Mouse (Mus musculus) E14TG2a.4 (cell line): ENCODE data around the gene Rgs10.
A peak's percentile ranks its signal among the peaks of the same experiment; 100 is the strongest.

Experiments used
- H3K27me3 ChIP-seq: 2 replicates; pipeline ENCODE4 v1.6.1; 2014; ENCODE audit warnings: low read length, control low read depth; ENCODE audit not compliant: insufficient read depth
- H3K36me3 ChIP-seq: 2 replicates; pipeline ENCODE4 v1.6.1; 2014; ENCODE audit warnings: low read length, control low read depth; ENCODE audit not compliant: insufficient read depth
- H3K4me1 ChIP-seq: replicated peaks from 2 replicates; pipeline ENCODE4 v1.6.1; 2014; ENCODE audit warnings: low read depth, low read length, control low read depth
- H3K4me3 ChIP-seq: replicated peaks from 2 replicates; pipeline ENCODE4 v1.5.1; 2014; ENCODE audit warnings: mild to moderate bottlenecking, low read length
- H3K9me3 ChIP-seq: 2 replicates; pipeline ENCODE4 v1.6.1; 2014; ENCODE audit warnings: low read length, control low read depth
- CTCF ChIP-seq: conservative IDR thresholded peaks from 2 replicates; pipeline ENCODE4 v1.5.1; 2014; ENCODE audit warnings: low read length
- NANOG ChIP-seq: IDR thresholded peaks from 2 replicates; pipeline ENCODE4 v1.6.1; 2014; ENCODE audit warnings: borderline replicate concordance, low read length, mixed read lengths
- POU5F1 ChIP-seq: IDR thresholded peaks from 2 replicates; pipeline ENCODE4 v1.6.1; 2014; ENCODE audit warnings: low read length, borderline replicate concordance

Rgs10 gene

DNA sequence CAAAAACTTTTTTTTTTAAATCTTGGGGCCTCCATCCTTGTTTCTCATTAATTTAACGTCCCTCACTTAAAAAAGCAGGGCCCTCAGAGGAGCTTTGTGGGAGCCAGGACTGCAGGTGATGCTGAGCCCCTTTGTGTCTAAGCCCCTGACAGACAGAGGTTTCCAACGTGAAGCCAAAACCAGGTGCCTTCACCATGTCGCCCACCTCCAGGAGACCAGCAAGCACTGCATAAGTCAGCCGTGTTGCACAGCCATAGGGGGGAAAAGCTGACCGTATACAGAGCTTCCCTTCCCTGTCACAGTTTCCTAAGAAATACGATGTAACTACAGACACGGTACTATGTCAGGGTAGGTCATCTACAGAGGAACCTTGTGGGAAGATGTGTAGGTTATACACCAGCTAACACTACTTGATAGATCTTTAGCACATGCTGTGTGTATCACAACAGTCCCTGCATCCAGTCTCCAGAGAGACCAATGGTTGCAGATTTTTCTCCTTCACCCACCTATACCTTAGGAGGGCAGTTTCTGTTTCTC, 35.3 kb downstream of the Rgs10 start:
- H3K36me3 ChIP-seq = no peaks in the 10 kb centered on the region
- no peak overlapping the region for H3K4me3 ChIP-seq
- peaks cover 14% of the 10 kb centered on the region for H3K27me3 ChIP-seq
- H3K4me1 ChIP-seq = no peaks in the 10 kb centered on the region
- H3K9me3 ChIP-seq = no peaks in the 10 kb centered on the region
- TF ChIP-seq POU5F1 = no peak
- no peak for TF ChIP-seq NANOG
- TF ChIP-seq CTCF = no peak

DNA sequence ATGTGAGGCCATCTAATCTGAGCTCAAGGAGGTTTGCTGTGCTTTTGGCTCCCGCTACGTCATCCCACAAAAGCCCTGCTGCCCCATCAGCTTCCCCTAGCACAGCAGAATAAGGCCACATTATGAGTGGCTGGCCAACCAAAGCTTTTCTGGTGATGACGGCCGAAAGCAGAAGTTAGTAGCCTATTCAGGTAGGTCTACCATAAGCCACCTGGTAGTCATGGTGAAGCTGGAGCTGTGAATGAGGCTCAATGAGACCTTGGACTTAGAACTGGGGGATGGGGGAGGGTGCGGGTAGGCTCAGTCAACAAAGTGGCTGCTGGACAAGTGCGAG, 36.1 kb downstream of the Rgs10 start:
- Histone ChIP-seq H3K27me3 (peaks cover 14% of the 10 kb centered on the region), H3K4me3 (no peak overlapping the region), H3K36me3 (no peaks in the 10 kb centered on the region), H3K9me3 (no peaks in the 10 kb centered on the region), H3K4me1 (no peaks in the 10 kb centered on the region)
- no peak for TF ChIP-seq POU5F1
- TF ChIP-seq NANOG = no peak
- TF ChIP-seq CTCF = no peak

DNA sequence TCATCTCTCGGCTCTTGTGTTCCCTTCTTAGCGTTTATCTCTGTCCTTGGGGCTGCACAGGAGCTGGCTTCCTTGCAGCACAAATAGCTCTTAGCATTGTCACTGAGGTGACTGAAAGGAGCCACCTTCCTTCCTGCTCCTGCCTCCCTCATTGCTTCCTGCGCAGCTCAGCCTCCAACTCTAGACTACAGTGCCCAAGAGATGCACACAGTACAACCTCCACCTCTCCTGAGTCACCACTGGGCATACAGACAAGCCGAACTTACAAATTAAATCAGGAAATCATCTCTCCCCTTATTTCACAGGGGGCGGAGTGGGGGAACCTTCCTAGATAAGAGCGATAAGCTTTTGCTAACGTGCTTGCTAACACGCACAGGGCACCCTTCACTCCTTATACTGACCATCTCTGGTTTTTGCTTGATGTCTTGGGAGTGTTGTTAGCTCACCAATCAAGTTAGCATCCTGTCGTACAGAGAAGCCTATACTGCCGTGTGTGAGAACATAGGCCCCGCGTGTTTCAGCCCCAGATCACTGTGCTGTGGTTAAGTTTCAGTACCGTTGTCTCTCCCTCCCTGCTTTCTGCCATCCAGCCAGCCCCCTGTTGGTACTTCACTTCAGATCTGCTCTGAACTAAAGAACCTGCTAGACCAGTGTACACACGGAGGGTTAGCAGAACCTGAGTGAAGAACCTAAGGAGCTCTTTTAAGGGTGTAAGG, 36.6 kb downstream of the Rgs10 start:
- H3K4me1 ChIP-seq = no peaks in the 10 kb centered on the region
- TF ChIP-seq NANOG (no peak), POU5F1 (no peak), CTCF (no peak)
- H3K27me3 ChIP-seq = peaks cover 14% of the 10 kb centered on the region
- H3K36me3 ChIP-seq = no peaks in the 10 kb centered on the region
- H3K9me3 ChIP-seq = no peaks in the 10 kb centered on the region
- no peak overlapping the region for H3K4me3 ChIP-seq

DNA sequence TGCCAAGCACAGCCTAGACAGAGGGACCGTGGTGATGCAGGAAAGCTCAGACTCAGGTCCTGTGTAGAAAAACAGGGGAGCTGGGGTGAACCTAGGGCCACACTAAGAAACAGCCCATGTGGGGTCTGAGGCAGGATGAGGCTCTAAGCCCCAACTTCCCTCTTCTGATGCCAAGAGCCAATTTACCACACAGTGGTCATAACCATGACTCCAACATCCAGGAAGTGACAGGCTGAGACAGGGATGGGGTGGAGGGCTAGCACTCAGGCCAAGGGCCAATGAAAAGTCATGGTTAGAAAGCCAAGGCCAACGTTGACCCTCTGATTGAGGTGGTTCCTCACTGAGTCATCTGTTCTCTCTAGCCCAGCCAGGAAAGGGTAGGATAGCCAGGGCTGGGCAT, 37.6 kb downstream of the Rgs10 start:
- Histone ChIP-seq H3K4me1 (no peaks in the 10 kb centered on the region), H3K9me3 (no peaks in the 10 kb centered on the region), H3K4me3 (no peak overlapping the region), H3K36me3 (no peaks in the 10 kb centered on the region), H3K27me3 (peaks cover 14% of the 10 kb centered on the region)
- TF ChIP-seq POU5F1 = no peak
- no peak for TF ChIP-seq NANOG
- TF ChIP-seq CTCF = no peak

DNA sequence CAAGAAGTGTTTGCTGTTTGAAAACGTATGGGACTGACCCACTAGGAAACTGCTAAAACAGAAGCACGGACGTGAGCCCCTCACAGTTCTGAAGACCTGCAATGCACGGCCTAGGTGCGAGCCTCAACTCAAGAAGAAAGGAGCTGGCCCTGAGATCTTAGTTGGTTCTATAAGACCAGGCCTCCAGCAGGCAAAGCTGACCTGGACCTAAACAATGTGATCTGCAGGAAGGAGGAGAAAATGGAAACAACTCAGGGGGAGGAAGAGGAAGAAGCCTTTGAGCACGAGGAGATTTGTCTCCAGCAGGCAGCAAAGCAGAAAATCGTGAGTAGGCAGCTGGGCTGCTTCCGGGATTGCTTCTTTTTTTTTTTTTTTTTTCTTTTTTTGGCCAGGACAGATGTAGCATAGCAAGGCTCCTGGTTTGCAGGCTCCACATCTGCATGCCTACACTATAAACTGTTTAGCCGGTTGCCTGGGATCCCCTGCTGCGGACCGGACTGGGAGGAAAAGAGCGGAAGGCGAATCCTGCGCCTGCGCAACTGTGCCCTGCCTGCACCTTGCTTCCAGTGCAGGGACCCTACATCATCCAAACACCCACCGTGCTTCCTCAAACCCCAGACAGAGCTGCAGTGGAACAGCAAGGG, 39.3 kb downstream of the Rgs10 start:
- no peak for TF ChIP-seq CTCF
- TF ChIP-seq POU5F1 = no peak
- TF ChIP-seq NANOG = no peak
- no peaks in the 10 kb centered on the region for H3K9me3 ChIP-seq
- no peaks in the 10 kb centered on the region for H3K4me1 ChIP-seq
- H3K4me3 ChIP-seq = no peak overlapping the region
- peaks cover 14% of the 10 kb centered on the region for H3K27me3 ChIP-seq
- H3K36me3 ChIP-seq = no peaks in the 10 kb centered on the region

DNA sequence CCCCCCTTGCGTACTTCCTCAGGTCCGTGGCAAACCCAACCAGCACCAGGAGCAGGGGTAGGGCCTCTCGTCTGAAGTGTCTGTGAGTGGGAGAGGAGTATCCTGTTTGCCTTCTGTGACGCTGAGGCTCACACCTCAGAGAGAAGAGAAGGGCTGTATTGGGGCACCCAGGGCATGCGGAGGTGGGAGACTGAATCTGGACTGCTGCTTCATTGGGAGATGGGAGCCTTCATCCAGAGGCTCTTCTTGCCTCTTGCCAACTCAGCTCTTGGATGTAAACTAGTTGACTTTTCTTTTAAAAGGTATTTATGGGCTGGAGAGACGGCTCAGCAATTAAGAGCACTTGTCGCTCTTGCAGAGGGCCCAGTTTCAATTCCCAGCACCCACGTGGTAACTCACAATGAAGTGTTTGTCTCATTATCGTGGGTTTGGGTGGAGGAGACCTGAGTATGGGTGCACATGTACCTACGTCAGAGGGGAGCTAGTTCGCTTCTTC, 42.3 kb downstream of the Rgs10 start:
- Histone ChIP-seq H3K36me3 (no peaks in the 10 kb centered on the region), H3K9me3 (no peaks in the 10 kb centered on the region), H3K4me3 (no peak overlapping the region), H3K4me1 (no peaks in the 10 kb centered on the region), H3K27me3 (peaks cover 10% of the 10 kb centered on the region)
- TF ChIP-seq NANOG (no peak), POU5F1 (no peak), CTCF (no peak)

DNA sequence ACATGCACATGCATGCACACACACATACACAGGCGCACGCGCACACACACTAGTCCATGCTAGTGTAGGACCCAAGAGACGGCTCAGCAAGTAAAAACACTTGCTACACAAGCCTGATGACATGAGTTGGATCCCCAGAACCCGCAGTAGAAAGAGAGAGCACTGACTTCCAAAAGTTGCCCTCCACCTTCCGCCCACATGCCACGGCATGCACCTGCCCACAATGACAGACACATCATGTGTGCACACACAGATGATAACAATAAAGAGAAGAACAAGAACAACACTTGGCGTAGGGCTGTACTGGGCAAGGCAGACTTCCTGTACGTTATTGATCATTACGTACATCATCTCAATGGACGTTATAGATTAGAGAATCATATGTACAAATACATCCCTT, 44.4 kb downstream of the Rgs10 start:
- no peak overlapping the region for H3K4me3 ChIP-seq
- H3K27me3 ChIP-seq = 0 out of 2 replicates have a peak, but pooled peaks cover 4% of the 10 kb centered on the region
- no peak for TF ChIP-seq CTCF
- no peak for TF ChIP-seq POU5F1
- TF ChIP-seq NANOG = no peak
- no peaks in the 10 kb centered on the region for H3K9me3 ChIP-seq
- H3K4me1 ChIP-seq = no peaks in the 10 kb centered on the region
- no peaks in the 10 kb centered on the region for H3K36me3 ChIP-seq

DNA sequence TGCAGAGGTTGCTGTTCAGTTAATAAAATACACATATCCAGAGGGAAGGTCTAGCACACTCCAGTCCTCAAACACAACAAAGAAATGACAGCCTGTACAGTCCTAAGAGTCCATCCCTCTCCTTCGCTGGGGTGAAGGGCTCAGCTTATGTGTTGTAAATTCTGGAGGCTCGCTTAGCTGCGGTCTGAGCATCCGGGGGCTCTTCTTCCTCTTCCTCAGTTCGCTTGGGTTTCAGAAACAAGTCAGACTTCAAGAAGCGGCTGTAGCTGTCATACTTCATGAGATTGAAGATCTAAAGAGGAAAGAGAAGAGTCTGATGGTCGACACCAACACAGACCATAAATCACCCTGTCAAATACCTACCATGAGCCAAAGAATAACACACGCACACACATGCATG, 44.8 kb downstream of the Rgs10 start:
- Histone ChIP-seq H3K9me3 (no peaks in the 10 kb centered on the region), H3K27me3 (0 out of 2 replicates have a peak, but pooled peaks cover 3% of the 10 kb centered on the region), H3K4me1 (no peaks in the 10 kb centered on the region), H3K36me3 (no peaks in the 10 kb centered on the region), H3K4me3 (no peak overlapping the region)
- no peak for TF ChIP-seq CTCF
- TF ChIP-seq POU5F1 = no peak
- no peak for TF ChIP-seq NANOG

DNA sequence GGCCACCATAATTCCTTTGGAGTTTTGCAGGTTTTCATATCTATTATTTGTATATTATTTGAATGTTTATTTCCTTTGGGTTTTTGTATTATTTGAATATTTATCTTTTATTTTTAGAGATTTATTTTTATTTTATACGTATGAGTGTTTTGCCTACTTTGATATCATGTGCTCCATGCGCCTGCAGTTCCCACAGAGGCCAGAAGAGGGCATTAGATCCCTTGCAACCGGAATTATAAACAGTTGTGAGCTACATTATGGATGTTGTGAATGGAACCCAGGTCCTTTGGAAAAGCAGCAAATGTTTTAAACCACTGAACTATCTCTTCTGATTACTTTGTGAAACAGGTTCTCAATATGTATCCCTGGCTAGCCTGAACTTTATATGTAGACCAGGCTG, 46.2 kb downstream of the Rgs10 start:
- H3K36me3 ChIP-seq = no peaks in the 10 kb centered on the region
- TF ChIP-seq CTCF (peak; percentile 97), POU5F1 (no peak)
- no peaks in the 10 kb centered on the region for H3K9me3 ChIP-seq
- peaks cover 3% of the 10 kb centered on the region; the same call in 1 of the 2 replicates for H3K27me3 ChIP-seq
- no peaks in the 10 kb centered on the region for H3K4me1 ChIP-seq
- H3K4me3 ChIP-seq = no peak overlapping the region
